Mouse (Mus musculus) megakaryocyte, embryonic 14.5 days (primary cell): ENCODE results near the gene Jund.

Source experiments
- FLI1 ChIP-seq: IDR thresholded peaks from 2 replicates; pipeline ENCODE4 v1.6.1; 2012; ENCODE audit warnings: low read length, inconsistent platforms, mixed read lengths
- GATA1 ChIP-seq: IDR thresholded peaks from 3 replicates; pipeline ENCODE4 v1.6.1; 2012; ENCODE audit warnings: mixed read lengths, low read length, inconsistent platforms, borderline replicate concordance

GRCm38 (mm10) chr8:70679404-70679803 lies 19.3 kb upstream of the Jund start:
- TF ChIP-seq GATA1 = no peak
- TF ChIP-seq FLI1 = no peak
